Mouse (Mus musculus) heart, embryonic 16.5 days (tissue): Measurements from ENCODE around the gene Arsa. TPM values are rescaled to one million over a fixed set of nuclear protein-coding genes. Genes with fewer than 3 reads are reported as not detected.

Source experiments
- ATAC-seq: fragments of 200-750 bp; cut with Nextera tagmentation; replicated peaks from 2 replicates; pipeline ENCODE4 v1.8.0; 2017; ENCODE audit warnings: moderate number of reproducible peaks; ENCODE audit not compliant: insufficient read depth, low FRiP score; ENCODE audit errors: extremely low read depth
- H3K27ac ChIP-seq: fragments of 300-500 bp; sonication (generic); 2 replicates; pipeline ENCODE4 v1.5.1; 2014; ENCODE audit warnings: mild to moderate bottlenecking, low read length, control low read depth, moderate library complexity
- H3K27me3 ChIP-seq: fragments of 300-500 bp; sonication (generic); 2 replicates; pipeline ENCODE4 v1.6.1; 2014; ENCODE audit warnings: low read length, mixed read lengths; ENCODE audit not compliant: control insufficient read depth, insufficient read depth
- H3K36me3 ChIP-seq: fragments of 300-500 bp; sonication (generic); 2 replicates; pipeline ENCODE4 v1.6.1; 2014; ENCODE audit not compliant: control insufficient read depth, insufficient read depth
- H3K4me1 ChIP-seq: fragments of 300-500 bp; sonication (generic); 2 replicates; pipeline ENCODE4 v1.6.1; 2014; ENCODE audit warnings: low read length, mixed read lengths; ENCODE audit not compliant: control insufficient read depth, insufficient read depth
- H3K4me2 ChIP-seq: fragments of 300-500 bp; sonication (generic); 2 replicates; pipeline ENCODE4 v1.6.1; 2014; ENCODE audit warnings: low read depth, mild to moderate bottlenecking, control low read depth, low read length
- H3K4me3 ChIP-seq: fragments of 300-500 bp; sonication (generic); 2 replicates; pipeline ENCODE4 v1.5.1; 2014; ENCODE audit warnings: mild to moderate bottlenecking, control low read depth, low read length
- H3K9ac ChIP-seq: fragments of 300-500 bp; sonication (generic); 2 replicates; pipeline ENCODE4 v1.6.1; 2014; ENCODE audit warnings: low read length, control low read depth
- H3K9me3 ChIP-seq: fragments of 300-500 bp; sonication (generic); replicated peaks from 2 replicates; pipeline ENCODE4 v1.6.1; 2016; ENCODE audit warnings: low read length; ENCODE audit not compliant: control insufficient read depth
- WGBS: fragments of 180-500 bp; shearing (Covaris S2); extraction: QIAGEN DNeasy Blood & Tissue Kit; methylation state at CpG from one replicate; pipeline ENCODE4 v1.1.7; 2014; 5-methylcytosine and 5-hydroxymethylcytosine counted together
- polyA plus RNA-seq: library from polyadenylated mRNA; unstranded; fragments of >200 nt; fragmentation: Nextera tagmentation; extraction: Ambion mirVana; gene quantifications from 2 replicates; pipeline ENCODE4 v1.2.1, GENCODE M21; 2015

Arsa gene
- polyA plus RNA-seq, 1 experiment from 2014 or later, result 15.9 TPM

DNA sequence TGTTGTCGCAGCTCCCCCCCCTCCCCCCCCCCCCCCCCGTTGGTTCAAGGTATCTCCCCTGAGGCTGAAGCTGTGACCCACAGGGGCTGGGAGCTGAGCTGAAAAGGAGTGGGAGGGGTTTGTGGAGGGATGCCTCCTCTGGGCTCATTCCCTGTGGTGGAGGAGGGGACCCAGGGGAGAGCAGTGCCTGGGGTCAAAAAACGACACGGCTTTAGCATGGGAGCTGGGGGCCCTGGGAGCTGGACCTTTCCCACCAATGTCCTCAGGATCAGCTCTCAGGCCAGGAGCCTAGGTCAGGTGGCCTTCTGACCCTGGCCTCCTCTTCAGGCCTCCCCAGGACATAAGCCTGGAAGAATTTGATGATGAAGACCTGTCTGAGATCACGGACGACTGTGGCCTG is 22.4 kb downstream of the Arsa start:
- Histone ChIP-seq H3K4me1 (peaks cover 4% of the 10 kb centered on the region; the same call in 1 of the 2 replicates), H3K27ac (no peak overlapping the region), H3K9ac (no peak overlapping the region), H3K4me3 (no peak overlapping the region), H3K4me2 (no peak overlapping the region), H3K27me3 (peaks cover 46% of the 10 kb centered on the region), H3K9me3 (no peaks in the 10 kb centered on the region), H3K36me3 (no peaks in the 10 kb centered on the region)
- 22% methylated on average over 5 of the region's 6 CpGs for WGBS
- ATAC-seq, result no peak

DNA sequence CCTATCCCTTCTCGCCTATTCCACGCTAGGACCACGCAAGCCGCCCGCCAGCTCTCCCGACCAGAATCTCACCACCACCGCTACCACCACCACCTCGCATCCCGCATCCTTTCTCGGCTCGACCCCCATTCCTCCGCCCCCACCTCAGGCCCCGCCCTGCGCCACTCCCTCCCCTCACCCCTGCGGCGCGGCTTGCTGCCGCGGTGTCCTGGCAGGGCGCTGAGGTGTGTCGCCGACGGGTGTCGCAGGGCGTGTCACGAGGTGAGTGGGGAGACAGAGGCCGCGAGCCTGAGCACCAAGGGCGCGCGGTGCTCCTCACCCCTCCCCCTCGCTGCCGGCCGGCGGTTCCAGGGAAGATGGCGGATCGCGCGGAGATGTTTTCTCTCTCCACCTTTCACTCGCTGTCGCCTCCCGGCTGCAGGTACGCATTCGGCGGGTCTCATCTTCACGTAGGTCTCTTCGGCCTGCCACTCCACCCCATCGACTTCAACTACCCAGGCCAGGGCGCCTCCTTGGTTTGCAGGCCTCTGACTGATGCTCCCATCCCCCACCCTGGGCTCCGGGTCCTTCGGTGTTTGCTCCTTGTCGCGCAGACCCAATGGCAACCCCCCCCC is 23.3 kb downstream of the Arsa start, which contains the start of gene Mapk8ip2:
Mapk8ip2 (plus strand) TSS at position 49 of the 614 bp plus-strand sequence.
- WGBS, result under 1% methylated on average over 53 of the region's 53 CpGs
- peaks cover 44% of the 10 kb centered on the region for H3K27me3 ChIP-seq
- no peaks in the 10 kb centered on the region for H3K36me3 ChIP-seq
- no peak within 1 kb of the TSS for H3K27ac ChIP-seq
- peak within 1 kb of the TSS; percentile 71 for H3K4me2 ChIP-seq
- no peak for ATAC-seq
- no peak within 1 kb of the TSS for H3K9ac ChIP-seq
- H3K4me1 ChIP-seq, result peaks cover 4% of the 10 kb centered on the region; the same call in 1 of the 2 replicates
- no peaks in the 10 kb centered on the region for H3K9me3 ChIP-seq
- H3K4me3 ChIP-seq, result peak within 1 kb of the TSS; percentile 50

DNA sequence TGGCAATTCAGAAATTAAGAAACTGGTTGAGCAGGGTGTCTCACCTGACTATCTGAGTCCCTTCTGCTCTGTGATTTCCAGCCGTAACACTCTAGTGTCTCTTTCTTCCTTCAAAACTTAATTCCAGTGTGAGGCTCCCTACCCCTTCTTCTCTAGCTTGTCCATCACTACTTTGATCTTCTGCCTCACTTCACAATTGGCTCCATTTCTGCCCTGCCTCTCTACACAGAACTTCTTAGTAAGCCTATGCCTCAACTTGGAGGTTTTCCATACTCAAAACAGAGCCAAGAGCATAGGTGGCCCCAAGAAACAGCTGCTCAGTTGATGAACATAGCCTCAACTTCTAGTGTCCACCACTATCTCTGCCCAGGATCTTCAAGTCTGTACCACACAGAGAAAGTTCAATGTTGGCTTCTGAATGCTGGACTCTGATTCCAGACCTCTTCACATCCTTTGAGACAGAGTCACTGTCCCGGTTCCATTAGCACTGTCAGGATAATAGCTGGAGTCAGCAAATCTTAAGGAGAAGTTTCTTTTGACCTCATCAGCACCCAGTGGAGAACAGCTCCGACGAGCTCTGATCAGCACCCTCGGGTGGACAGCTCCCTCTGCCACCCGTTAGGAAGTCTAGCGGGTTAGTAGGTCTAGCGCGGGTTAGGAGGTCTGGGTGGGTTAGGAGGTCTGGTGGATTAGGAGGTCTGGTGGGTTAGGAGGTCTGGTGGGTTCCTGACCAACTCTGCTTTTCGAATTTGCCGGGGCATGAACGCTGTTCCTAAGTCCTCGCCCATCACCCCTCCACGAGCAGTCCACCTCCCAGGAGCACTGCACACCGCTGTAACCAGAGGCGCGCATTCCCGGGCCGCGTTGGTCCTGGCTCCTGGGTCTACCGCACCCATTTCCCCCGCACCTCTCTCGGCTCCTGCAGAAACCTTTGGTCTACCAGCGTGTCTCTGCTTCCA is 24.0 kb downstream of the Arsa start:
- no peak overlapping the region for H3K9ac ChIP-seq
- H3K36me3 ChIP-seq, result no peaks in the 10 kb centered on the region
- no peaks in the 10 kb centered on the region for H3K9me3 ChIP-seq
- H3K4me3 ChIP-seq, result peak overlapping the region; percentile 50
- peak overlapping the region; percentile 71 for H3K4me2 ChIP-seq
- 5% methylated on average over 24 of the region's 24 CpGs for WGBS
- peak; percentile 69 for ATAC-seq
- H3K27me3 ChIP-seq, result peaks cover 44% of the 10 kb centered on the region
- no peak overlapping the region for H3K27ac ChIP-seq
- peaks cover 4% of the 10 kb centered on the region; the same call in 1 of the 2 replicates for H3K4me1 ChIP-seq

DNA sequence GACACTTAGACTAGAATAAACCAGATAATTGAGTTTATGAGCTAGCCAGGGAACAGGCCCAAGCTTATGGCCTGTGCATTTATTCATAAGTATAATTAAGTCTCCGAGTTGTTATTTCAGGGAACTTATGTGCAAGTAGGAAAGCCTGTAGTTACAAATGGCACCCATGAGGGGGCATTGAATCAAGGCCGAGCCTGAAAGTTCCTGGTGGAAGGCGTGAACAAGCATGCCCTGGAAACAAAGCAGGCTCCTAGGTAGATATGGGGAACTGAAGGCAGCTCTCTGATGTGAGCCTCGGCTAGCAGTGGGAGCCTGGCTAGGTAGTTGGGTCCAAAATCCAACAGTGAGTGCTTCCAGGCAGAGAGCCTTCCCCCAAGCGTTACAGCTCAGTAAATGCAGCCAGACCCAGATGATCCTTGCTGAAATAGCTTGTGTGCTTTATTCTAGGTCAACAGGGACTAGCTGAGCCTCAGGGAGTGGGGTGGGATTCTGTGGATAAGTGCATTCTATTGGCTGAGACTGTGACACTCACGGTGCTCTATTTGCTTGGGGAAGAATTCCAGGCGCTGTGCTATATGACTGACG is 34.6 kb downstream of the Arsa start:
- H3K4me2 ChIP-seq, result no peak overlapping the region
- no peak overlapping the region for H3K27ac ChIP-seq
- no peaks in the 10 kb centered on the region for H3K9me3 ChIP-seq
- no peaks in the 10 kb centered on the region for H3K27me3 ChIP-seq
- no peaks in the 10 kb centered on the region for H3K4me1 ChIP-seq
- no peak overlapping the region for H3K4me3 ChIP-seq
- H3K9ac ChIP-seq, result no peak overlapping the region
- WGBS, result 35% methylated on average over 8 of the region's 8 CpGs
- no peak for ATAC-seq
- H3K36me3 ChIP-seq, result no peaks in the 10 kb centered on the region

DNA sequence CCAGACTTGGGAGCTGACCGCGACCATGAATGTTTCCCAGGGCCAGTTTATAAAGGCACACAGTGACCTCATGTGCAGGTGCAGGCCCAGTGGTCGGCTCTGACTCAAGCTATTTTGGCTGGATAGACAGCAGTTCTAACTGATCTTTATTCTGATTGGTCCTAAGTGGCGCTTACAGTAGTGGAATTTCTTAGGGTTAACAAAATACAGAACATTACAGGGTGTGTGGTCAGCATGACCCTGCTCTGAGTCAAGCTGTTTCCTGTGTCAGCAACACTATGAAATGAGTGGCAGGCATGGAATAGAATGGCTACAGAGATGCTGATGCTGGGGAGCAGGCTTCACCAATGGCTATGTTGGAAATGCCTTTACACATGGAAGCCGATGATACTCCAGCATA is 41.3 kb downstream of the Arsa start:
- no peak for ATAC-seq

DNA sequence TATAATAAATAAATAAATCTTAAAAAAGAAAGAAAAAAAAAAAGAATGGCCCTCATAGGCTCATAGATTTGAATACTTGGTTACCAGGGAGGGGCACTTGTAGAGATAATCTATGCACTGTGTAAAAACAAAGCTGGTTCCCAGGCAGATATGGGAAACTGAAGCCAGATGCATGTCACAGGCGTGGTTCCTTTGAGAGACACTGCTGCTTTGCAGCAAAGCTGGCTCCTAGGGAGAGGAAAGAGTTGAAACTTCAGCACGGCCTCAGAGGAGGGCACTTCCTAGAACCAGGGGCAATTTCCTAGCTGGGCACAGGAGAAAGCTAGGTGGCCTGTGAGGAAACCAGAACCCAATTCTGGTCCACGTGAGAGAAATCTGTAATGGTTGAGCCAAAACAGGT is 43.1 kb downstream of the Arsa start:
- H3K9ac ChIP-seq, result no peak overlapping the region
- no peaks in the 10 kb centered on the region for H3K27me3 ChIP-seq
- H3K4me3 ChIP-seq, result no peak overlapping the region
- peaks cover 4% of the 10 kb centered on the region for H3K4me1 ChIP-seq
- ATAC-seq, result no peak
- H3K4me2 ChIP-seq, result no peak overlapping the region
- 76% methylated on average over 3 of the region's 3 CpGs for WGBS
- H3K9me3 ChIP-seq, result no peaks in the 10 kb centered on the region
- no peaks in the 10 kb centered on the region for H3K36me3 ChIP-seq
- H3K27ac ChIP-seq, result no peak overlapping the region

More for the DNA sequence above, 41.3 kb downstream of the Arsa start:
- Histone ChIP-seq H3K4me3 (no peak overlapping the region), H3K36me3 (no peaks in the 10 kb centered on the region), H3K4me2 (no peak overlapping the region), H3K9me3 (no peaks in the 10 kb centered on the region), H3K27me3 (no peaks in the 10 kb centered on the region), H3K9ac (no peak overlapping the region), H3K27ac (no peak overlapping the region), H3K4me1 (no peaks in the 10 kb centered on the region)
- 77% methylated on average over 5 of the region's 5 CpGs for whole genome bisulfite sequencing

DNA sequence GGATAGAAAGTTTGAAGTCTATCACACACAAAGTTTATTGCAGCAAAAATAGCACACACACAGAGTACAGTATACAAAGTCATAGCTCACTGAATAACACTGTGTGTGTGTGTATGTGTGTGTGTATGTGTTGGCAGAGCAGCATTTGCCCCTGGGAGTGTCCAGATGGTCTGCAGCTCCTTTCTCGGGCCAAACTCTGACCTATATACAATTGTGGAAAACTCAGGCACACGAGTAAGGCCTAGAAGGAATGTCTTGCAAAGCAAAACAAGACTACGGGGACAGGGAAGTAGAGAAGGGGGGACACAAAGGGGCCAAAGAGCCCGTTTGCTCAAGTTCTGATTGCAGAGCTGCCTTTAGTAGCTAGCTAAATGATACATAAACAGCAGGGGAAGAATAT is 44.3 kb downstream of the Arsa start:
- Histone ChIP-seq H3K4me1 (peaks cover 12% of the 10 kb centered on the region), H3K27me3 (no peaks in the 10 kb centered on the region), H3K9ac (no peak overlapping the region), H3K4me3 (no peak overlapping the region), H3K36me3 (peaks cover 3% of the 10 kb centered on the region; the same call in 1 of the 2 replicates), H3K27ac (no peak overlapping the region), H3K9me3 (no peaks in the 10 kb centered on the region), H3K4me2 (no peak overlapping the region)
- ATAC-seq, result no peak
- WGBS, result 79% methylated on average over 4 of the region's 4 CpGs

DNA sequence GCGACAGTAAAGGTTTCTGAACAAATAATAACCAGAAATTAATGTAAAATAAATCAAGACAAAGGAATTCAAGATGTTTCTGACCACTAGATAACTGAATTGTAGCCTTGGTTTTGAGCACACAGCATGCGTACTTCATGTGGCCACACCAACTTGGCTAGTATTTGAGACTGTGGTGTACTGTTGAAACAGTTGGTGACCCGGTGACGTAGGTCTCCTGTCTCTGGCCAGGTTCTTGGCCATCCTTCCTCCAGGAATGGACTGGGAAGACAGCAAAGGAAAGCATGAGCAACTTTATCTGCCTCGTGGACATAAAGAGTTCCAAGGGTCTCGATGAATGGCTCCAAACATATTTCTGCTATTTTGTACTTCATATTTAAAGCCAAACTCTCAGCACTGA is 45.4 kb downstream of the Arsa start:
- Histone ChIP-seq H3K9ac (no peak overlapping the region), H3K4me2 (no peak overlapping the region), H3K27me3 (no peaks in the 10 kb centered on the region), H3K36me3 (peaks cover 12% of the 10 kb centered on the region; the same call in 1 of the 2 replicates), H3K27ac (no peak overlapping the region), H3K9me3 (no peaks in the 10 kb centered on the region), H3K4me3 (no peak overlapping the region), H3K4me1 (peaks cover 13% of the 10 kb centered on the region)
- no peak for ATAC-seq
- WGBS, result 91% methylated on average over 6 of the region's 6 CpGs

DNA sequence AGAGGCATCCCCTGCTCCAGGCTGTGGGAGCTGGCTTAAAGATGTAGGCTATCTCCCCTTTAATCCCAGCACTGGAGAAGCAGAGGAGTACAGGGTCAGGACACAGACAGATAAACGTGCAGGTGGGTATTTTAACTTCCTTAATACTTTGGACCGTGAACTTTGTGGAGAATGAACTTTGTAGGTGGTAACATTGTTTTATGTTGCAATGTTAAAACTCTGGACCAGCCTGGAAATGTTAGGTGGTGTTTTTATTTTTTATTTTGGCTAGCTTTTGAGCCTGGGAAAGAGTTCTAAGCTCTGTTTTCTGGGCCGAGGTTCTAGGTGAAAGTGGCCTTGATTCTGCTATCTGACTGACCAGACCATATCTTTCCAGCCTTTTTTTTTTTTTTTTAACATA is 46.0 kb downstream of the Arsa start:
- Histone ChIP-seq H3K4me2 (no peak overlapping the region), H3K4me1 (peaks cover 19% of the 10 kb centered on the region), H3K9me3 (no peaks in the 10 kb centered on the region), H3K9ac (no peak overlapping the region), H3K4me3 (no peak overlapping the region), H3K36me3 (peaks cover 14% of the 10 kb centered on the region), H3K27me3 (no peaks in the 10 kb centered on the region), H3K27ac (no peak overlapping the region)
- ATAC-seq, result no peak
- WGBS, result 65% methylated on average over 3 of the region's 3 CpGs
